In genomic region chr10:11491956-11492355, GRCm38 (mm10) we compare ENCODE assay signal across 8 mouse cellular contexts.
A peak's percentile ranks its signal among the peaks of the same experiment; 100 is the strongest.
DNase-seq lines count a peak whose midpoint lies in the region; ATAC-seq lines count a peak whose summit lies in the region.

No protein-coding gene starts in this region.

- H3K36me3 ChIP-seq in midbrain, embryonic 10.5 days = no peaks in the 10 kb centered on the region

- H3K9me3 ChIP-seq in midbrain, embryonic 10.5 days (replicated peaks) = peaks cover 24% of the 10 kb centered on the region

- H3K4me1 ChIP-seq in midbrain, embryonic 10.5 days = no peaks in the 10 kb centered on the region

- no peaks in the 10 kb centered on the region for H3K27me3 ChIP-seq in midbrain, embryonic 10.5 days (ENCODE audit: low read depth, poor library complexity, severe bottlenecking)

- no peak for DNase-seq in cerebellum, adult 9-10 months
- DNase-seq in embryo, embryonic 11.5 days (ENCODE audit: low read depth, low spot score) = peak; percentile 96
- DNase-seq in heart, postnatal 10 days = peak; percentile 17 to 57
- peak; percentile 61 for DNase-seq in left cerebral cortex, postnatal 4 days
- DNase-seq in midbrain, embryonic 10.5 days (ENCODE audit: low spot score) = peak; percentile 95
- peak; percentile 16 to 37 for DNase-seq in spleen, adult 18-20 months

- intact Hi-C loops in heart, postnatal 10 days (cut with DNase I) = no loop called here
- intact Hi-C loops in left cerebral cortex, postnatal 4 days (cut with DNase I) = no loop called here

- H3K4me3 ChIP-seq in midbrain, embryonic 10.5 days = no peak overlapping the region

- H3K27ac ChIP-seq in midbrain, embryonic 10.5 days (replicated peaks) = no peak overlapping the region

- 45% methylated on average over 28 of the region's 28 CpGs for WGBS in midbrain, embryonic 10.5 days

- peak; percentile 99 for ATAC-seq in cerebellum, adult (ENCODE audit: insufficient number of reproducible peaks, low FRiP score, low TSS enrichment)
- peak; percentile 78 for ATAC-seq in activated CD4-positive, CD25-positive, alpha-beta regulatory T cell, adult 4 months
